Mouse (Mus musculus): ENCODE measurements around the gene Brd2. TPM values are rescaled to one million over a fixed set of nuclear protein-coding genes. Genes with fewer than 3 reads are reported as not detected.
"Not testable (repeated sequence)": the region's sequence is repeated elsewhere in the genome, so short reads cannot be mapped to it uniquely, and the experiment has no call there.

The Brd2 gene
- polyA plus RNA-seq, 1 experiment from 2014 or later, result 32.5 TPM

- Histone ChIP-seq H3K27ac (ENCODE audit: low read depth) (no peak overlapping the region), H3K36me3 (replicated peaks; ENCODE audit: insufficient read depth, low read length) (no peaks in the 10 kb centered on the region), H3K27me3 (ENCODE audit: insufficient read depth, low read length) (no peaks in the 10 kb centered on the region), H3K4me3 (ENCODE audit: low read depth, low read length) (no peak overlapping the region), H3K4me2 (ENCODE audit: low read depth, low read length) (no peak overlapping the region), H3K4me1 (ENCODE audit: insufficient read depth) (no peaks in the 10 kb centered on the region), H3K9ac (replicated peaks) (no peak overlapping the region), H3K9me3 (ENCODE audit: low read length) (no peaks in the 10 kb centered on the region)
- ATAC-seq, result no peak
- 42% methylated on average over 9 of the region's 9 CpGs for WGBS (ENCODE audit: insufficient replicate concordance)
- TF ChIP-seq EP300 (IDR thresholded peaks at IDR 0.05; ENCODE audit: low read depth) (no peak), CTCF (IDR thresholded peaks at IDR 0.05; ENCODE audit: low read depth) (peak; percentile 52)
- peak; percentile 24 for DNase-seq
Measured at GRCm38 (mm10) chr17:34164202-34164895, 41.9 kb upstream of the Brd2 start.

DNA sequence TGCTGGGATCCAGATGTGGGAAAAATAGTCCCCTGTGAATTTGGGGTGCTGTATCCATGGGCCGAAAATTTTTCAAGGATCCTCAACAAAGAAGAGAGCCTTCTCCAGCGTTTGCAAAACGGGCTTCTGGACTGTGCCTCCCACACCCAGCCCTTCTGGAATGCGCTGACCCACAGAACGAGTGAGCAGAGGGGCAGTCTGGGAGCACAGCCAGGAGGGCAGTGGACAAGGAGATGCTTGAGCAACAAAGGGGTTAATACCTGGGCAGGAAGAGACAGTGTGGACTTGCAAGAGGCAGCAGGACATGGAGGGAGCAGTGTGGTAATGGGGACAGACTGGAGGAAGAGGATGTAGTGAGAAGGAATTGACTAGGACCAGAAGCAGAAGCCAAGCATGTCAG, 33.1 kb upstream of the Brd2 start:
- H3K9ac ChIP-seq (replicated peaks), result no peak overlapping the region
- DNase-seq, result no peak
- no peaks in the 10 kb centered on the region for H3K27me3 ChIP-seq (ENCODE audit: insufficient read depth, low read length)
- H3K4me1 ChIP-seq (ENCODE audit: insufficient read depth), result no peaks in the 10 kb centered on the region
- WGBS (ENCODE audit: insufficient replicate concordance), result 65% methylated on average over 5 of the region's 5 CpGs
- no peaks in the 10 kb centered on the region for H3K9me3 ChIP-seq (ENCODE audit: low read length)
- no peak overlapping the region for H3K27ac ChIP-seq (ENCODE audit: low read depth)
- H3K4me2 ChIP-seq (ENCODE audit: low read depth, low read length), result no peak overlapping the region
- TF ChIP-seq CTCF (IDR thresholded peaks at IDR 0.05; ENCODE audit: low read depth) (no peak), EP300 (IDR thresholded peaks at IDR 0.05; ENCODE audit: low read depth) (no peak)
- no peak for ATAC-seq
- no peak overlapping the region for H3K4me3 ChIP-seq (ENCODE audit: low read depth, low read length)
- H3K36me3 ChIP-seq (replicated peaks; ENCODE audit: insufficient read depth, low read length), result no peaks in the 10 kb centered on the region

DNA sequence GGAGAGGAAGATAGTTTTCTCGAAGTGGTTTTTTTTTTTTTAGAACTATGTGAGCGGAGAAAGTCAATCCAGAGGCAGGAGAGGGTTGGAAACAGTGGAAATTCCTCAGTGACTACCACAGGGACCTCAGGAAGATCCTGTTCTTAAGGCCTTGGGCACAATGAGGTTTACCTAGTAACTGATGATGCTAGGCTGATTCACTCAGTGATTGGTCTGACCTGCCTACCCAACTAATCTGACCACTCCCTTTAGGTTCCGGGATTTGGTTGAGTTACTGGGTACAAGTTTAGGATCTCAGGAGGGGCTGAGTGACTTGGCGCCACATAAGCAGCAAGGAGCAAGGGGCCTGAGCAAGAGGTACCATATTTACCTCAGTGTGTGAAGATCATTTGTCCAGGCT, 30.5 kb upstream of the Brd2 start, which contains the start of gene H2-DMb1:
TSS of gene H2-DMb1 (plus strand) at position 150 of the 400 bp plus-strand sequence.
- Histone ChIP-seq H3K4me3 (ENCODE audit: low read depth, low read length) (no peak within 1 kb of the TSS), H3K27ac (ENCODE audit: low read depth) (no peak within 1 kb of the TSS), H3K36me3 (replicated peaks; ENCODE audit: insufficient read depth, low read length) (no peaks in the 10 kb centered on the region), H3K9me3 (ENCODE audit: low read length) (no peaks in the 10 kb centered on the region), H3K4me1 (ENCODE audit: insufficient read depth) (no peaks in the 10 kb centered on the region), H3K9ac (replicated peaks) (no peak within 1 kb of the TSS), H3K27me3 (ENCODE audit: insufficient read depth, low read length) (no peaks in the 10 kb centered on the region), H3K4me2 (ENCODE audit: low read depth, low read length) (no peak within 1 kb of the TSS)
- WGBS (ENCODE audit: insufficient replicate concordance), result 45% methylated on average over 4 of the region's 4 CpGs
- no peak for TF ChIP-seq EP300 (IDR thresholded peaks at IDR 0.05; ENCODE audit: low read depth)
- no peak for TF ChIP-seq CTCF (IDR thresholded peaks at IDR 0.05; ENCODE audit: low read depth)
- no peak for DNase-seq
- ATAC-seq, result peak; percentile 59

GRCm38 (mm10) chr17:34144960-34145371, 22.5 kb upstream of the Brd2 start:
- Histone ChIP-seq H3K36me3 (replicated peaks; ENCODE audit: insufficient read depth, low read length) (no peaks in the 10 kb centered on the region), H3K9ac (replicated peaks) (no peak overlapping the region), H3K9me3 (ENCODE audit: low read length) (no peaks in the 10 kb centered on the region), H3K27ac (ENCODE audit: low read depth) (no peak overlapping the region), H3K4me2 (ENCODE audit: low read depth, low read length) (no peak overlapping the region), H3K4me1 (ENCODE audit: insufficient read depth) (no peaks in the 10 kb centered on the region), H3K27me3 (ENCODE audit: insufficient read depth, low read length) (peaks cover 12% of the 10 kb centered on the region), H3K4me3 (ENCODE audit: low read depth, low read length) (no peak overlapping the region)
- 51% methylated on average over 3 of the region's 3 CpGs for WGBS (ENCODE audit: insufficient replicate concordance)
- DNase-seq (no peak), ATAC-seq (no peak)
- TF ChIP-seq CTCF (IDR thresholded peaks at IDR 0.05; ENCODE audit: low read depth) (no peak), EP300 (IDR thresholded peaks at IDR 0.05; ENCODE audit: low read depth) (no peak)

DNA sequence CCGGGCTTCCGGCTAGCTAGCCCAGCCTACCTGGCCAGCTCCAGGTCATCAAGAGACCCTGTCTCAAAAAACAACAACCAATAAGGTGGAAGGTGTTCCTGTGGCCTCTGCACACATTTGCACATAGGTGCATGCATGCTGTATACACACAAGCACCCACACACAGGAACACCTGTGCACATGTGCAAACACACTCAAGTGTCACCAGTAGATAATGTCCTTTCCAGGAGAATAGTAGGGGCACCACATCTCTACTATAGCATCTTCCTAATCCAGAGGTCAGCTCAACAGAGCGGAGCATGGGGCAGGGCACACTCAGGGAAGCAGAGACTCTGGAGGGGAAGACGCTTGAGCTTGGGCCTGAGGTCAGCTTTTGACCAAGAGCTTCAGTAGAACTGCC, 21.8 kb upstream of the Brd2 start:
- not testable (repeated sequence) for H3K27ac ChIP-seq (ENCODE audit: low read depth); H3K36me3 ChIP-seq (replicated peaks; ENCODE audit: insufficient read depth, low read length); H3K4me1 ChIP-seq (ENCODE audit: insufficient read depth); ATAC-seq; H3K4me2 ChIP-seq (ENCODE audit: low read depth, low read length); H3K9ac ChIP-seq (replicated peaks); DNase-seq; H3K4me3 ChIP-seq (ENCODE audit: low read depth, low read length); H3K9me3 ChIP-seq (ENCODE audit: low read length)
- peaks cover 19% of the 10 kb centered on the region for H3K27me3 ChIP-seq (ENCODE audit: insufficient read depth, low read length)
- 78% methylated on average over 4 of the region's 4 CpGs for WGBS (ENCODE audit: insufficient replicate concordance)

DNA sequence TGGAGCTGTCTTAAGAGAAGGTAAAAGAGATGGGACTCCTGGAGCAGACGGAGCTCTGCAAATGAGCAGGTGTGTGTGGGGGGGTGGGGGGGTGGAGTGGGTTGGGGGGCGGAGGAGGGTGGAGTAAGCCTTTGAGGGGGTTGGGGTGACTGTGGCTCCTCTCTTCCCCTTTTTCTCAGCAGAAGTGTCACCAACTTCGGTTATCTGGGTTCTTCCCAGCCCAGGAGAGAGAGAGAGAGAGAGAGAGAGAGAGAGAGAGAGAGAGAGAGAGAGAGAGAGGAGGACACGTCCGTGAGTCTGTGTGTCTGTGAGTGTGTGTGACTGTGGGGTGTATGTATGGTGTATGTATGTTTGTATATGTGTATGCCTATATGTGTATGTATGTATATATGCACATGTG, 21.0 kb upstream of the Brd2 start:
- no peak overlapping the region for H3K9ac ChIP-seq (replicated peaks)
- 22% methylated on average over 5 of the region's 5 CpGs for WGBS (ENCODE audit: insufficient replicate concordance)
- H3K9me3 ChIP-seq (ENCODE audit: low read length), result no peaks in the 10 kb centered on the region
- no peaks in the 10 kb centered on the region for H3K4me1 ChIP-seq (ENCODE audit: insufficient read depth)
- DNase-seq, result no peak
- H3K36me3 ChIP-seq (replicated peaks; ENCODE audit: insufficient read depth, low read length), result no peaks in the 10 kb centered on the region
- no peak for TF ChIP-seq EP300 (IDR thresholded peaks at IDR 0.05; ENCODE audit: low read depth)
- no peak for TF ChIP-seq CTCF (IDR thresholded peaks at IDR 0.05; ENCODE audit: low read depth)
- H3K27ac ChIP-seq (ENCODE audit: low read depth), result peak overlapping the region; percentile 70; the same call in 1 of the 2 replicates
- peak overlapping the region; percentile 13 for H3K4me2 ChIP-seq (ENCODE audit: low read depth, low read length)
- peak; percentile 16 for ATAC-seq
- H3K4me3 ChIP-seq (ENCODE audit: low read depth, low read length), result no peak overlapping the region
- H3K27me3 ChIP-seq (ENCODE audit: insufficient read depth, low read length), result peaks cover 22% of the 10 kb centered on the region
